Mouse (Mus musculus): ENCODE measurements at regions not wholly inside any gene's neighbourhood (a gene's known extent, or its start where the extent isn't known, plus 50 kb on each side); places are given as distances from the start of the nearest gene placed in this dataset.
A peak's percentile ranks its signal among the peaks of the same experiment; 100 is the strongest.

DNA sequence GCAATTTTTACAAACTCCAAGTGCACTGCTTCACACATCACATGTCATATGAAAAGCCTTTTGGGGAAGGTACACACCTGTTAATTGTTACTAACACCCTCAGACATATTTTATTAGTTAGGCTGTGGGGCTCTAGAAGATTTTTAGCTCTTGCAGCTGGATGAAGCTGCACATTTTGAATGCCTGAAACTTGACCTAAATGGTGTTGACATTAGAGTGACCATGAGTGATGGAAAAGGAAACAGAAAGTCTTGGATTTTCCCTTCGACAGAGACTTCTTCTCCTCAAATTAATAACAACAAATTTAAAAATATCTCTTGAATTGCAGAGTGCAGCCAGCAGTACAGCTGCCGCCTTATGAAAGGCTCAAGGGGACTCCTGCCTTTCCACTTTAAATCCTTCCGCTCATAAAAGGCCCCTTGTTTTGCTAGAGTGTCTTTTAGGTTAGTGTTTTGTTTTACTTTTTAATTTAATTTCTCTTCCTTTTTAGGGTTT lies 259.7 kb downstream of the Trim52 start:
- DNase-seq (ENCODE audit: low spot score), result peak; percentile 23

- no peak for DNase-seq (ENCODE audit: low spot score)
Measured at GRCm38 (mm10) chr14:106373451-106373850, 267.5 kb downstream of the Trim52 start.

DNA sequence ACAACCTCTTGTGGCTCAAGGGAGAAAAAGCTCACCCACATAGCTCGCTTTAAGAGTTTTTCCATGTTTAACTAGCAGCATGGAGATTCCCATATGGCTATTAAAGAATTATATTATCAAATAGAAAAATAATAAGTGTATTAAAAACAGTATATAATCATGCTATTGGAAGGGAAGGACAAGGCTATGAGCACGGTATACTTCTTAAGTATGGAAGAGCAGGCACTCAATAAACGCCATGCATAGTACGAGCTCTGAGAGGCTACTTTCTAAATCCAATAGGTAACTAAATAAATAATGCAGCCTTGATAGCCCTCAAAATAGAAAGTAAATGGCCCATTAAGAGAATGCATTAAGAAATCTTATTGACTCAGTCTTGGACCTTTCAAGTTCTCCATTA lies 273.6 kb downstream of the Trim52 start:
- DNase-seq (ENCODE audit: low spot score), result no peak

GRCm38 (mm10) chr14:106387671-106388070 lies 281.7 kb downstream of the Trim52 start:
- no peak for DNase-seq (ENCODE audit: low spot score)

DNA sequence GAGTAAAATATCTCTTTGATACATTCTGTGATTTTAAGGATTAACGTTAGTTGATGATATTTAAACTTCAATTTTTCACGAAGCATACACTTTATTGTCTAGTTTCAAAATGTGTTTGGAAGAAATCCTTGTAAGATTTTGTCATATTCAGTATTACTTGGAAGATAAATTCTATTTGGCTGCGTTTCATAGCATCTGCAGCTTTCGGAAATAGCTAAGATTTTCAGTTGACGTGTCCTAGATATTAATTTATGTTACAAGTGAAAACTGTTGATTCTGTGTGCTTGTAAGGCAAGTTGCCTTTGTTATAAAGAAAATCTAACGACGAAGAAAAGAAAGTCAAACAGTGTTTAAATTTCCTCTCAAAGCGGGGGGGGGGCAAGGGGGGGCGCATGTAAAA lies 284.5 kb downstream of the Trim52 start:
- no peak for DNase-seq (ENCODE audit: low spot score)

GRCm38 (mm10) chr14:106393978-106394377 lies 288.0 kb downstream of the Trim52 start:
- DNase-seq (ENCODE audit: low spot score), result no peak

DNA sequence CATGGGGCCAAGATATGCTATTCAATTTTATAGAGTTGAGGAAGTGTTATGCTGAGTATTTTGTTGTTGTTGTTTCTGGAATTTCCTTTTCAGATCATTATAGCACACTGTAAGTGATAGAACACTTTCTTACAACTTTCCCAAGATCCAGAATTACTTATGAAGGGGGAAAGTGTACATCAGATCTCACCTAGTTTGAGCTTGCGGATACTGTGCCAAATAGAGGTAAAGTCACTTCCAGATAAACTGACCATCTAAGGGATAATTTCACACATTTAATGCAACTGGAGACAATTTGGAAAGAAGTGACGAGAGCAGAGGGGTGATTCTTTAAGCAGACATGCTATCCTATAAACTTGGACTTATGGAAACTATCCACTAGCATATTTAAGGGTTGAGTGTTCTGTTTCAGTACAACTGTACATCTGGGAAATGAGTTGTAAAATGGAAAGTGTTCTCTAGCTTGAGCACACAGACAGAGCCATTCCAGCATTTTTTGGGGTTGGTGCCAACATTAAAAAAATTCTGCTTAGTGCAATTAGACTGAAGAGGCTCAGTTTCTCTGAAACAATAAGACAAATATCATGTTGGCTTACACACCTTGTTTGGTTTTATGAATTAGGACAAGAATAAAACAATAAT lies 307.0 kb downstream of the Trim52 start:
- DNase-seq (ENCODE audit: low spot score), result no peak

DNA sequence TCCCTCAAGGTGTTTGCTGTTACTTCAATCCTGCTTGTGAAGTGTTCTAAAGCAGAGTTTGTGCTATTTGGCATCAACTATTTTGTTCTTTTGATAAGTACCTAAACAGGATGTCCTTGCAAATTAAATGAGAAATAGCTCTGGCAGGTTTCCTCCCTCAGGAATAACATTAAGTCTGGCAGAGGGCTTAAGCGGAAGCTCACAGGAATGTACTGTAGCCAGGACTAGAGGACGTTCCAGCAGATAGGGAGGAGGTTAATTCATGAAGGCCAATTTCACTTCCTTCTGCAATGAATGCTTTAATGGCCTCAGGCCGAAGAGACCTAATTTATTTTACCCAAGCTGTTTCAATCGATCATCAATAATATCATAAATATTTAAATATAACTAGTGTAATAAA lies 318.7 kb downstream of the Trim52 start:
- no peak for DNase-seq (ENCODE audit: low spot score)

DNA sequence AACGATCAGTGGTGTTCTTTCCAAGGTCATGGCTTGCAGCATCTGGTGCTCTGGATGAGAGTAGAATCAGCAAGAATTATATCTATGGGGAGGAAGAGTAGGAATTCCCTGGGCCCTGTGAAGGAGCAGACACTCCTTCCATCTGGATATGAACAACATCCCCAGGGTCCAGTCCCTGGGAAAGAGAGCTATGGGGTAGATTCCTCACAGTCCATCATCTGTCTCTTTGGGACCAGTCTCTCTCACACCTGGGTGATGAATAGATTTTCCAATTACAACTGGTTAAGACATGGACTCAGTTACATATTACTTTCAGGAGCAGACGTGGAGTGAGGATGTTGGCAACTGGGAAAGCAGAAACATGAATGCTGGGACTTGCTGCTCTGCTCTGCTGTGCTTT lies 322.6 kb downstream of the Trim52 start:
- DNase-seq (ENCODE audit: low spot score), result no peak

DNA sequence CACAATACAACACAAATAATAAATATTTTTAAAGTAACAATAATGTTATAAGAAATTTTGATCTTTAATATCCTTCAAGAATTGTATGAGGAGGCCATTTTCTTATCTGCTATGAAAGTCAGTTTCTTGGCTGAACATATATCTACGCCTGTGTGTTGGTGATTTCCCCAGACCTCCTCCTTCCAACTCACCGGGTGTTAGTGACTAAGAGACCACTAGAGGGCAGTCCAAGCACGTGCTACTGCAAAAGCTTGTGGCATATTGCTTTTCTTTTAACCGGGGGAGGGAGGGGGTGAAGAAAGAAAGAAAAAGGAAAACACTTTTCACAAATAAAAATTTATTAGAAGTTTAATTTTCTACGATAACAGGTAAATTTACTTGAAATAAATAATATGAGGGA lies 333.3 kb downstream of the Trim52 start:
- DNase-seq (ENCODE audit: low spot score), result peak; percentile 79

DNA sequence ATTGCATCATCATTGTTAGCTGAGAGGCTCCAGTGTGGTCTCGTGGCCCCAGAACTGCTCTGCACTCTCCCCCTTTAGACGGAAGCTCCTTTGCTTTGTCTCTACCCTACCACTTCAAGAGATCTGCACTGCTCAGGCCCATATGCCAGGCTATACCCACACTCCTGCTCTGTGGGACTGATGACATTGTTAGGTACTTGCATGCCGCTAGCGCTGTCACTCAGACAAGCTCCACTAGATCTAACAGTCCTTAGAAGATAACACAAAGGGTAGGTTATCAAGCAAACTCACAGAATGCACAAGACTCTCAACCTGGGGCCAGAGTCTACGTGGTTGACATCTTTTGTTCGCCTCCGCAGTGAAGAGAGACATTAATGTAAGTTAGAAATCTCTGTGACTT lies 383.1 kb downstream of the Trim52 start:
- no peak for DNase-seq (ENCODE audit: low spot score)

DNA sequence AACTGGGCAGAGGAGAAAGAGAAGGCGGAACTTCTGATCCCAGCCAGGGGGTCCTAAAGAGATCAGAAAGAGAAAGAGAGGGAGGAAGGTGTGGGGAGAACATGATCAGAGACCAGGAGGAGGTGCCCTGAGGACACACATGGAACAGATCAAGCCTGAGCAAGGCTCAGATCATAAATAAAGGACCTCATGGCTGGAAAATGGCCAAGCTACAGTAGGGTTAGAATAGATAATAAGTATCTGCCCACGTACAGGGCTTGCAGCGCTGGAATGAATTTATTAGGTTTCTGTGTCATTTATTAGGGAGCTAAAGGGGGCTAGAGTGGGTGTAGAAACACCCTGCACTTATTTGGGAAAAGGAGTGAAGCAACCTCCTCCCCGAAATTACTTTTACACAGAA lies 385.4 kb downstream of the Trim52 start:
- no peak for DNase-seq (ENCODE audit: low spot score)

DNA sequence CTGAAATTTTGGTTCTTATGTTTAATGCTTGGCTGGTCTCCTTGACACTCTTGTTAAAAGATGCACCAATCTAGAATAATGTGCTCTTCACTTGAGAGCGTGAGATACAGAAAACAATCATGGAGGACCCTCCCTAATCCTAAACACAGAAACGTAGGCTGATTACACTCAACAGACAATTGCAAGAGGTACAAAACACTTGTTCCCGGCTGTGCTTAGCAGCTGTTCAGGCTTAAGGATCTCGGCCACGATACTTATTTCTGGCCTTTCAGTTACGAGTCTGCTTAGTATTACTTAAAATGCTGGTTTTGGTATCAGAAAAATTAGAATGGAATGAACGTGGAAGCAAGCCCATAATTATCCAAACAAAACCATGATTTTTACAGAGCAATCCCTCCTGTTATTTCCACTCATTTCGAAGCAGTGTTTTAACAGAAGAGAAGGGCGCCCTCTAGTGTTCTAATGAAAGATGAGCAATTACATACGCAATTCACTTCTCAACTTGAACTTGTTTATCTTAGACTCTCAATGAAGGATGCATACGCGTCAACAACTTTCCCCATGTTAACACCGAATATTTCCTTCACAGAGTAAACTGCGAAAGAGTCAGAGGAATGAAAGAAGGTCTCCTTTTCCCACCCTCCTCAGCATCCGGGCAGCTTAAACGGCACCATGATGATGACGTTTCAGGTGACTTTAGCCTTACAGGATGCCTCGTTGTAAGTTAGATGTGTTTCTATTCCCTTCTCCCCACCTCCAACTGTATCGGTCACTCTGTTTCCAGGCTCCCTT lies 394.5 kb downstream of the Trim52 start:
- peak; percentile 77 for DNase-seq (ENCODE audit: low spot score)

DNA sequence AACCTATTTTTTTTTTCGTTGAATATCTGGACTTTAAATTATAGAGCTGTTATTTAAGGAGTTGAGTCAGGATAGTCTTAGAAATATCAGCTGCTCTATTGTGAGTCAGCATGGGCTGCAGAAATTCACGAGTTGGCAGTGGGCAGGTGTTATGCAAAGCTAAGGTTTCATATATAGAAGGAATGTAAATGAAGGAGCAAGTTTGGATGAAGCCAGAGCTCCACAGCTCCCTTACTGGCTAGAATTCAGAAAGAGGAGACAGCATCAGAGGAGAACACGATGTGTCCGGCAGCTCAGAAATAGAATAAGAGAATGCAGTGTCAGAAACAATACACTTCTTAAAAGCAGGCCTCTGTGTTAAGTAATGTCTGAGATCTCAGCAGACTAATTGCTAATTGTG lies 400.9 kb downstream of the Trim52 start:
- no peak for DNase-seq (ENCODE audit: low spot score)

DNA sequence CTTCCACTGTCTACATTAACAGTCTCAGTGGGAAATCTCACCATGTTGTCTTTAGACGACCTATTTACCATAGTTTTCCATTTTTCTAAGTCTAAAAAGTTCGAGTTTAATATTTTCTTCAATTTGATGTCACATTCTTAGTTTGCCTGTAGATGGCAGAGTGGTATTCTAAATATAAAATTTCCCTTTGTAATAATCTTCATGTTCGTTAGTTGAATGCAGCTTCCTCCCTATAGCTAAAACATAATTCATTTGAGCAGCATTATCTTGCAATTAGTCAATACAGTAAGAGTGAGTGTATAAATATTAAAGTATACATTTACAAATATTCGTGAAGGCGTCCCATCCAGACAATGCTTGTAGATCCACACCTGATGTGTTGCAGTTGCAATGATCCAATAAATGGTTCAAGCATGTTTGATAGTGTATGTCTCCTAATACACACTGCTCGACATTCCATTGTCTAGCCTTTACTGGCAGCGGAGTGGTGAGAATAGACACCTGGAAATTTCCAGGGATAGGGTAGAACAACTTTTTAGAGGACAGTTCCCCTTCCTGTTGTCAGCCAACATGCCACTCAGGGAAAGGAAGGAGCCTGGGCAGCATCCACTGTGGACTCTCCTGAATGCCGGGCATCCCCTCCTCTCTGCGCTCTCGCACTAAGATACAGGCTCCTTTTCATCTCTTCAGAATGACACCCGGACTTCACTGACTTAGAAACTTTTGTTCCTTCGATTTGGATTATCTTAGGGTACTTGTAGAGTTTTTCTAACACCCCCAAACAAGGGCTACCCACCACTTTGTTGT lies 412.8 kb downstream of the Trim52 start:
- DNase-seq (ENCODE audit: low spot score), result no peak

- DNase-seq (ENCODE audit: low spot score), result no peak
Measured at GRCm38 (mm10) chr14:106520808-106521207, 414.8 kb downstream of the Trim52 start.

GRCm38 (mm10) chr14:106550150-106550549 lies 444.2 kb downstream of the Trim52 start:
- DNase-seq (ENCODE audit: low spot score), result no peak

- no peak for DNase-seq (ENCODE audit: low spot score)
Measured at GRCm38 (mm10) chr14:106579281-106579680, 473.3 kb downstream of the Trim52 start.

GRCm38 (mm10) chr14:106581886-106582285 lies 475.9 kb downstream of the Trim52 start:
- no peak for DNase-seq (ENCODE audit: low spot score)

DNA sequence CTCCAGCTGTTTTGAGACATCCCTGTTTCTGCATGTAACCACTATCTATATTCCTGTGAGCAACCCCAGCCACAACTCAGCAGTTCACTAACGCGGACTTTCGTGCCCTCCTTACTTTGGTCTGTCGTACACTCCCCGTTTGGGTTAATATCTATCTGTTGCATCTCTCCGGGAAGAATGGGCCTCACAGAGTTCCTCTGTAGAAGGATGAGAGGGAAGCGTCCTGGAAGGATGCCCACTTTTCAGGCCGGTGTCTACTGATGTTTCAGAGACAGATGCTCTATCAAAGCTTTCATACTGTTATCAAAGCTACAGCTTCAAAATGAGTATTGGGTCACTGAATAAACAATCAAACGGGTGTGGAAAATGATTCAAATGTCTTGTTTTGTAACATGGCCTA lies 487.4 kb downstream of the Trim52 start:
- no peak for DNase-seq (ENCODE audit: low spot score)

DNA sequence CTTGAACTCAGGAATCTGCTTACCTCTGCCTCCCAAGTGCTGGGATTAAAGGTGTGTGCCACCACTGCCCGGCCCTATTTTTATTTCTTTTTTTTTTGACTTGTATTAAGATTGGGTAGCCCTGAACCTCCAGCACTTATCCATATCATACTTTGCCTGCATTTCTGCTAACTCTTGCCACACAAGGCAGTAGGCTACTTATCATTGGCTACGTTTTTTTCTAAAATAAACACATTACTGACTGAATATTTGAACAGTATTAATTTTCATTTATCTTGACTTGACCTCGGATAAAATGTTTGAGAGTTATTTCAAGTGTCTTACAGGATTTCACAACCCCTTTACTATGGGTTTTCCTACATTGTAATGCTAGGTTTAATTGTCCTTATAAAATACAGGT lies 488.0 kb downstream of the Trim52 start:
- no peak for DNase-seq (ENCODE audit: low spot score)

DNA sequence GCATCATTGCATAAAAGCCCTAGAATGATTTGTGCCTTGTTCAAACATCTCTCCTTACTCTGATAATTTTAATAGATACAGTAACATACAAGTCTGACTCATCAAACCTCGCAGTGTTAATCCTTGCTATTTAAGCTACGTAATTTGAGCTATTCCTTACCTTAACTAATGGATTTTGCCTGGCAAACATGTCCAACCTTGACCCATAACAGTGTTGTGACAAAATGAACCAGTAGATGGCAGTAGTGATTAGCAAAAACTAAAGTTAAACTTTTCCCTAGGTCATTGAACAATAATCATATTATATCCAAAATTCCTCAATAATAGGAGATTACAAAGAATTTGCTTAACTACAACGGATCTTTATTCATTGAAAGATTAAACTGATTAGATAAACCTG lies 501.0 kb downstream of the Trim52 start:
- DNase-seq (ENCODE audit: low spot score), result peak; percentile 67

Measured in embryo, embryonic 10 days (tissue).